Mouse (Mus musculus): ENCODE measurements around the gene Dnm3.

Gene Dnm3

GRCm38 (mm10) chr1:162209487-162210149 lies 268.2 kb downstream of the Dnm3 start:
- no peak for DNase-seq (ENCODE audit: low spot score in 2 of 2)

GRCm38 (mm10) chr1:162209010-162209409 lies 268.8 kb downstream of the Dnm3 start:
- DNase-seq (ENCODE audit: low spot score in 2 of 2): no peak

GRCm38 (mm10) chr1:162207708-162208043 lies 270.2 kb downstream of the Dnm3 start:
- no peak for DNase-seq (ENCODE audit: low spot score in 2 of 2)

- DNase-seq (ENCODE audit: low spot score in 2 of 2): no peak
Observed at GRCm38 (mm10) chr1:162206998-162207707, 270.7 kb downstream of the Dnm3 start.

- no peak for DNase-seq (ENCODE audit: low spot score in 2 of 2)
Observed at GRCm38 (mm10) chr1:162202465-162203348, 275.1 kb downstream of the Dnm3 start.

DNA sequence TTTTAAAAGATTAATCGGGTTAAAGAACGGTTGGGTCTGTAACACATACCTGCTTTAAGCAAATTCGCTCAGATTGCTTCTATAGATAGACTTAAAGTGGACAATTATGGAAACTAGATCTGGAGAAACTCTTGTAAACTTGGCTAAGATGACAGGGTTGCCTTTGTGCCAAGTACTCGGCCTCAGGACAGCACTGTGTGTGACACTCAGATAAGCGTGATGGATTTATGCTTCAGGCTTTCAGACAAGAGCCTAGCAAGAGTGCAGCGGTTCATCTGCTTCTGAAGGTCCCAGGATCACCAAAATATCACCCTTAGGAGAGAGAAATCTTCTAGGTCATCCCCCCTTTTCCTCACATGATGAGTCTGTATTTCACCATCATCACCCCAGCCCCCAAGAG lies 277.4 kb downstream of the Dnm3 start:
- no peak for DNase-seq (ENCODE audit: low spot score in 2 of 2)

- peak in 1 of 2 experiments; percentile 38 for DNase-seq (ENCODE audit: low spot score in 2 of 2)
Observed at GRCm38 (mm10) chr1:162196812-162197680, 280.8 kb downstream of the Dnm3 start.

DNA sequence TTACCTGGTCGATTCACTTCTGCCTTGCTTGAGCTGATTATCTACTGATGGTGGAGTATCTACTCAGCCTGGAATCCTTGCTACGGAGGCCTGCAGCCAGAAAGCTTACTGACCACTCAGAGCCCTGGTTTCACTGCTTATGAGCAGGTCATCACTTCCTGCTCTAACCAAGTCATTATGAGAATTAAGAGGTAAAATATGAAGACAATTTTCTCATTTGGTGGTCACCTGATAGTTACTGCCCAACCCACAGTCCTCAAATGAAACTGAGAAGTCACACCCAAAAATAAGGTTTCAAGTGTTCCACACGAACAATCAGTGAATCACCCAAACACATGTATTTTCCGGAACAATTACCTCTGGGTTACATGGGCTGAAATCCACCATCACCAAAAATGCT lies 289.1 kb downstream of the Dnm3 start:
- no peak for DNase-seq (ENCODE audit: low spot score in 2 of 2)

DNA sequence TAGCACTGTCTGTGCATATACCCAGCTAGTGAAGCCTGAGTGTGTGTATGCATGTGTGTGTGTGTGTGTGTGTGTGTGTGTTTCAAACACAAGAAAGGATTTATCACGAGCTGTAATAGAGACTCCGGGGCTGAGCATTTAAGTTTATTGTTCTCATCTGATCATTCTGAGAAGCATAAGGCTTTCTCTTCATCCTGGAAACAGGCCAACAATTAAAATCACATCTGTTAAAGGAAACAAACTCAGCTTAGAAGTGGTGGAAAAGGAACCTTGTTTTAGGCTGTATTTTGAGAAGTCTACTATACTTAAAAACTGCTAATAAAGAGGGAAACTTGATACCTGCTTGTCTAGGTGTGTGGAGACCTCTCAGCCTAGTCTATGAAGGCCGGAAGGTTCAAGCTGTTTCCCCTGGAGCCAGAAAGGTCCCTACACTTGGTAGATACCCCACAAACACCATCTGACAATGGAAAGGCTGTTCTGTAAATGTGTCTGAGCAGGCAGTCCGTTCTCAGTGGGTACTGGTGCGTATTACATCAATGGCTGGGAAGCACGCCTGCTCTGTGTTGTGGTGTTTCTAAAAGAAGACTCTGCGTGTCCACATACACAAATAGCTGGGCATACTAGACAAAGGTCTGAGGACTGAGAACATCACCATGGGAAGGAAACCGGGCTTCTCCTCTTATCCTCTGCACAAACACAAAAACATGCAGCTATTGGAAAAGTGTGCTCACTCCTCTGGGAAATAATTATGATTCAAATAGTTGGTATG lies 290.3 kb downstream of the Dnm3 start:
- no peak for DNase-seq (ENCODE audit: low spot score in 2 of 2)

DNA sequence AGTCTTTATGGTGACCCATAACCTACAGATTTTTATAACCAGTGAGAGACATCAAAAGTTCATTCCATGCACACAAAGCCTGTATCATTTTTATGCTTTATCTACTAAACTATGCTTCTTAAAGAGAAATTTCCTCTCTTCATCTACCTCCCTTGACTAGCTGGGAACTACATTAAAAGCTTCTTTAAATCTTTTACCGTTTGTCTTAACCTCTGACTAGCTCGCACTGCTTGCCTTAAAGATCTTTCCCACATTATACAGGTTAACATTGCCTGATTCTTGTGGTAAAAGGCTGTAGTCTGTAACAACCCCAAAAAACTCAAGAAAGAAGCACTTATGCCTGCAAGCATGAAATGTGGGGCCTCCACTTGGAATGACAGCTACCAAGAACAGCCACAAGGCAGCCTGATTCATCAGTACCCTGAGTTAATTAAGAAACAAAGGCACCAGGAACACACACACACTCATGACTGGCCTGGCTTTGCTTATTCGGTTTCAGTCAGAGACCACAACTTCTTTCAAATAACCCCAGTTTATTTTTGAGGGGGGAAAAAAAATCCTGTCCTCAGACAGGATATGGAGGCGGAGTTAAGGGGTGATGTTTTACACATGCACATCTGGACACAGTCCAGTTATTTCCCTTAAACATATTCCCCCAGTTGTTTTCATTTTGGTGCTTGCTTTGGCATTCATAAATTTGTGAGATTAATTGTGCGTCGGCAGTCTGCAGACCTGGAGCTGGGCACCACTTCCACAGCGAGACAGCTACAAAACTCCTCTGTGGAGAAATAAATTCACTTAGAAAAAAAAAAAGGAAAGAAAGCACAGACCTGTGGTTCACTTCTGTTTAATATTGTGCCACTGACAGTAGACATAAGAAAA lies 291.1 kb downstream of the Dnm3 start:
- no peak for DNase-seq (ENCODE audit: low spot score in 2 of 2)

- DNase-seq (ENCODE audit: low spot score in 2 of 2): peak in 1 of 2 experiments; percentile 21
Observed at GRCm38 (mm10) chr1:162184003-162184748, 293.7 kb downstream of the Dnm3 start.

GRCm38 (mm10) chr1:162183438-162183837 lies 294.4 kb downstream of the Dnm3 start:
- no peak for DNase-seq (ENCODE audit: low spot score in 2 of 2)

- no peak for DNase-seq (ENCODE audit: low spot score in 2 of 2)
Observed at GRCm38 (mm10) chr1:162181187-162181975, 296.5 kb downstream of the Dnm3 start.

DNA sequence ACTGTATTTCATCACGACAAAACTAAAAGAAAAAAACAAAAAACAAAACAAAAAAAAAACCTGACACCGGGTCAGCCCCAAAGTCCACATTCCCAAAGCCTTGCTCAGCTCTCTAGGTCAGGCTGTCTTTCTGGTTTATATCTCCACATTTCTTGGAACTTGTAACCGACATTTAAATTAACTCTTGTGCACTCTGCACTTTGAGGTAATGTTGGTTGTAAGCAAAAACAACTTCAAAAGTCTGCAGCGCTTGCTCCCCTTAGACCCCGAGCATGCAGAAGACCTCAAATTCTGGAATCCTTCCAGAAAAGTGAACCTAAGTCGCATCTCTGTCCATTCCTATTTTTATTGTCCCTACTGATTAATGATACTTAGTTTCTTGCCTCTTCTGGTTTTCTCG lies 297.4 kb downstream of the Dnm3 start:
- no peak for DNase-seq (ENCODE audit: low spot score in 2 of 2)

DNA sequence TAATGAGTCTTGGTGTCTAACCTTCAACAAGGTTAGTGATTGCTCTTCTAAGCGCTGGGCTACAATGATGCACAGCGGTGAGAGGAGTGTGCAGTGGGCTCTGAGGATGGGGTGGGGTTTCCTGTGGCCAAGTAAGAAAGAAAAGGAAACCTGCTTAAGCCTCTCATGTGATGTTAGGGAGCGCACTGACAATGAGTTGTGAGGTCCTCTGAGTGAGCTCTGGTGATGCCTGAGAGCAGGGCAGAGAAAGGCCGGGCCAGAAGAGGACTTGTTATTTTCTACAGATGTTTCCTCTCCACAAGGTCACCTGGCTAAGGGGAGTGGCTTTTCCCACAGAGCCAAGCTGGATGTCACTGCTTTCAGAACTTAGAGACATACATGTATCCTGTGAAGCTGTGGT lies 298.4 kb downstream of the Dnm3 start:
- no peak for DNase-seq (ENCODE audit: low spot score in 2 of 2)

- DNase-seq (ENCODE audit: low spot score in 2 of 2): no peak
Observed at GRCm38 (mm10) chr1:162172806-162173205, 305.0 kb downstream of the Dnm3 start.

DNA sequence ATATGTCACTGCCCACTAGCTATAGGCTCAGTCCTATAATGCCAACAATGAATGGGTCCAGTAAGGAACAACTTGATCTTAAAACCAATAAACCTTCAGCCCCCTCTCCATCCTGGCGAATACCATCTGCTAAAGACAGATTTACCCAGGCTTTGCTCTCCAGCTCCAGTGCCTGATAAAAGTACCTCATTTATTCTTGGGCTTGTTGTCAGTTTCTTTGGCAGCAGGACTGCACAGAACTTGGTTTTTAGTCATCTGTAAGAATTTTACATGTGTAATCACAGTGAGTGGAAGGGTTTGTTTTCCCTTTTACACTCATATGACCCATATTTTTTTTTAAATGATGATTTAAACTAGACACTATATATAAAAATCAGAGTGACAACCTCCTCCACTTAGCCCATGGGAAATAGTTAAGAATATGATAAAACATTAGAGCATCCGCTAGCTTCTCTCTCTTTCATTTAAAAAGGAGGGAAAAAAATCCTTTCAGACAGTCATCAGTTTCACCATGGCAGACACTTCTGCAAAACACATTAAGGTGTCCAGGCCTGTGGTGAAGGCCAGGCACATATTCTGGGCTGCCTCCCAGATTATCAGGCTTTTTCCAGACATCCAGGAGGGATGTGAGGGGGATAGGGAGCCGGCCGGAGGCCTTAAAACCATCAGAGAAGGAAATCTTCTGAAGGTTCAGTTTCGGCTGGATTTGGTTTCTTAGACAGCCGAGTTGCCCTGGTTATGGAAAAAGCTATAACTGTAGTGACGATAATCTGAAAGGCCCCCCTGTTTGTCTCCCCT lies 313.9 kb downstream of the Dnm3 start:
- no peak for DNase-seq (ENCODE audit: low spot score in 2 of 2)
